Mouse (Mus musculus) layer of hippocampus, adult 2 months (tissue): ENCODE data around the gene Clpp. TPM values are rescaled to one million over a fixed set of nuclear protein-coding genes. Genes with fewer than 3 reads are reported as not detected.

Experiments used
- DNase-seq, 2 experiments: peaks; one replicate each; pipeline ENCODE4 v3.0.0; 2022; ENCODE audit warnings: low spot score in 2 of 2
- H3K27ac ChIP-seq: fragments of 200-600 bp; 2 replicates; pipeline ENCODE4 v1.8.1; 2022
- H3K4me3 ChIP-seq: fragments of 200-600 bp; 2 replicates; pipeline ENCODE4 v1.8.1; 2022; ENCODE audit warnings: mild to moderate bottlenecking
- CTCF ChIP-seq: fragments of 200-600 bp; conservative IDR thresholded peaks from 2 replicates; pipeline ENCODE4 v1.8.1; 2022; ENCODE audit warnings: antibody characterized with exemption, mild to moderate bottlenecking, moderate library complexity
- total RNA-seq, 2 experiments: library from RNA; stranded (reverse); gene quantifications; 2 replicates each; pipeline ENCODE4 v1.2.3; 2021

The Clpp gene
- total RNA-seq, 2 experiments from 2014 or later: 70.3 to 71.1 TPM

DNA sequence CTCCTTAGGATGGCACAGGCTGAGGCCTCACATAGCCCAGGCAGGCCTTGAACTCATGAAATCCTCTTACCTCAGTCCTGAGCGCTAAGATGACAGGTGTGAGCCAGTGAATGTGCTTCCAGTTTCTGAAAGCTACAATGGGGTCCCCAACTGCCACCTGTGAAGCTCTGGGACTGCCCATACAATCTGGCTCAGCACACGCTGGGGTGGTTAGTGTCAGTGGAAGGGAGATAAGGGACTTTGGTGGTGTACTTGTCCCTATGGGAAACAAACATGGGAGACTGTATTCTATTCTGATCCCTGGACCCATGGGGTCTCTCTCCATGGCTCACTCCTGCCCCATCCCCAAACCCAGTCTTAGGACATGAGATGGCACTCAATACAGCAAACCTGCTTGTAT, 29.6 kb downstream of the Clpp start:
- no peak for TF ChIP-seq CTCF
- no peak overlapping the region for H3K27ac ChIP-seq
- DNase-seq: no peak
- no peak overlapping the region for H3K4me3 ChIP-seq

GRCm38 (mm10) chr17:57020960-57021359, 30.9 kb downstream of the Clpp start:
- H3K27ac ChIP-seq: no peak overlapping the region
- no peak overlapping the region for H3K4me3 ChIP-seq
- no peak for DNase-seq
- no peak for TF ChIP-seq CTCF

- no peak for TF ChIP-seq CTCF
- no peak overlapping the region for H3K27ac ChIP-seq
- no peak for DNase-seq
Measured at GRCm38 (mm10) chr17:57027471-57027870, 37.4 kb downstream of the Clpp start.

GRCm38 (mm10) chr17:57029691-57030090, 39.6 kb downstream of the Clpp start:
- DNase-seq: no peak

More at GRCm38 (mm10) chr17:57027471-57027870, 37.4 kb downstream of the Clpp start:
- H3K4me3 ChIP-seq: no peak overlapping the region

GRCm38 (mm10) chr17:57030931-57031660, 41.0 kb downstream of the Clpp start, which contains the start of gene Khsrp:
Gene Khsrp (minus strand): TSS chr17:57031522.
- Histone ChIP-seq H3K27ac (peak within 1 kb of the TSS; percentile 92), H3K4me3 (peak within 1 kb of the TSS; percentile 73)
- no peak for TF ChIP-seq CTCF
- DNase-seq: peak in 1 of 2 experiments; percentile 50

More at GRCm38 (mm10) chr17:57029691-57030090, 39.6 kb downstream of the Clpp start:
- no peak for TF ChIP-seq CTCF
- peak overlapping the region; percentile 73 for H3K4me3 ChIP-seq
- no peak overlapping the region for H3K27ac ChIP-seq

- Histone ChIP-seq H3K4me3 (peak overlapping the region; percentile 60), H3K27ac (peak overlapping the region; percentile 91)
- 0 out of 2 replicates have a peak, but pooled peaks have one; percentile 30 for TF ChIP-seq CTCF
- peak; percentile 98 to 100 for DNase-seq
Measured at GRCm38 (mm10) chr17:57031661-57032420, 41.7 kb downstream of the Clpp start.

DNA sequence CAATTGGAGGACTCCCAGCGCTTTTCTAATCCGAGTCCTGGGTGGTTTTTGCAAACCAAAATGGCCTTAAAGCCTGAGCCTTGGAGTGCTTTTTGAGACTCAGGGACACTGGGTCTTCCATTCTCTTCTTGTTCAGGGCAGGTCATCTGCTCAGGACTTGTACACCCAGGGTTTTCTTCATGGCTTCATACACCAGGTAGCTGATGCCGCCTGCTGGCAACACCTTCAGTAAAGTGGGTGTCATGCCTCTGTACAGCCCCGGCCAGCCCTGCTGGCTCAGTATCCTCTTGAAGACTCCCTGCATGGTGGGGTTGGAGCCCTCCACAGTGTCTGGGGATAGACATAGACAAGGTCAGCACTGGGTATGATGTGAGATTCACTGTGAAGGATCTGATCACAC, 42.7 kb downstream of the Clpp start:
- no peak overlapping the region for H3K4me3 ChIP-seq
- peak overlapping the region; percentile 91; the same call in 1 of the 2 replicates for H3K27ac ChIP-seq
- no peak for DNase-seq
- no peak for TF ChIP-seq CTCF

DNA sequence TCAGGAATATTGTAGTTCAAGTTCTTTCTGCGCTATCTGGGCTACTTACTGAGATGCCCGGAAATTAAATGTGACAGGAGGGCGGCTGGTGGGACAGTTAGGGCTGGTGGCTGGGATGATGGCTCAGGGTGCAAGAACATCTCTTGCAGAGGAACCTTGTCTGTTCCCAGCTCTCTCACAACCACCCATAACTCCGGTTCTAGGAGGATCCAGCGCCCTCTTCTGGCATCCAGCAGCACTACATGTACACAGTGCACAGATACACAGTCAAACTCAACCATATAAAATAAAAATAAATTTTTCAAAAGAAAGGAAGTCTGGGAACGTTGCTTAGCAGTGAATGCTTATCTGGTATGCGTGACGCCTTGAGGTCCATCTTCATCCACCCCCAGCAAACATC, 48.9 kb downstream of the Clpp start:
- peak; percentile 52 for TF ChIP-seq CTCF
- no peak overlapping the region for H3K27ac ChIP-seq
- DNase-seq: no peak
- no peak overlapping the region for H3K4me3 ChIP-seq

DNA sequence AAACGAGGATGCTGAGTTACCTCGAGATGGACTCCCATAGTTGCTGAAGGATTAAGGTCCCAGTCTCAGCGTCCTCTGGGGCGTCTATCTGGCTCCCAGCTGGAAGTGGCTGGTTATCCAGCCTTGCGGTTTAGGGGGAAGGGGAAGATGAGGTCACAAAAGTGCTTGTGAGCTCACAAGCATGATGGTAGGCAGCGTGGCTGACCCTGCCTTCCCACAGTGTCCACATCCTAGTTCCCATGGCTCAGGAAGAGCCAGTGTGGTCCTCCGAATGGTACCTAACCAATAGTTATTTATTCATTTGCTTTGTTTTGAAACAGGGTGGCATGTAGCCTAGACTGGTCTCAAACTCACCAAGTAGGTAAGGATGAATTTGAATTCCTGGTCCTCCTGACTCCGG, 51.4 kb downstream of the Clpp start, which contains the start of gene Slc25a41:
Gene Slc25a41, minus strand, starts transcription at position 101 of the 400 bp plus-strand sequence.
- Histone ChIP-seq H3K27ac (no peak within 1 kb of the TSS), H3K4me3 (no peak within 1 kb of the TSS)
- TF ChIP-seq CTCF: no peak
- no peak for DNase-seq

Other genes starting within 250 kb of the Clpp start
- 1 to 10 TPM; 2.5 to 3.3 TPM for gene Nrtn, start 232.8 kb upstream of the Clpp start, total RNA-seq
- gene Dus3l, start 225.5 kb upstream of the Clpp start, total RNA-seq: 10 to 100 TPM; 73.9 to 74.4 TPM
- 1 to 10 TPM in 1 of 2 experiments, under 1 TPM in 1; 0.79 to 1.9 TPM for gene Prr22, start 220.1 kb upstream of the Clpp start, total RNA-seq
- gene Rfx2, start 159.3 kb upstream of the Clpp start, total RNA-seq: 1 to 10 TPM; 5.4 to 6.4 TPM
- gene Acsbg2, start 115.9 kb upstream of the Clpp start, total RNA-seq: not detected
- gene 1700061G19Rik, start 114.8 kb upstream of the Clpp start, total RNA-seq: under 1 TPM; 0.13 to 0.22 TPM
- gene Mllt1, start 54.9 kb upstream of the Clpp start, total RNA-seq: 10 to 100 TPM; 81.0 to 87.5 TPM
- gene Acer1, start 8.2 kb upstream of the Clpp start, total RNA-seq: not detected
- 10 to 100 TPM; 23.9 to 24.0 TPM for gene Alkbh7, start 7.0 kb downstream of the Clpp start, total RNA-seq
- gene Pspn, start 9.7 kb downstream of the Clpp start, total RNA-seq: not detected
- gene Gtf2f1, start 21.0 kb downstream of the Clpp start, total RNA-seq: 10 to 100 TPM; 61.2 to 63.2 TPM
- gene Gm17949, start 21.2 kb downstream of the Clpp start, total RNA-seq: under 1 TPM in 1 of 2 experiments, not detected in 1; 0.64 TPM
- gene Khsrp, start 41.2 kb downstream of the Clpp start, total RNA-seq: 100 to 1,000 TPM; 115 to 120 TPM
- not detected for gene Slc25a41, start 51.3 kb downstream of the Clpp start, total RNA-seq
- under 1 TPM in 1 of 2 experiments, not detected in 1; 0.64 TPM for gene Crb3, start 68.8 kb downstream of the Clpp start, total RNA-seq
- gene Slc25a23, start 69.6 kb downstream of the Clpp start, total RNA-seq: 100 to 1,000 TPM; 373 to 393 TPM
- gene Dennd1c, start 88.2 kb downstream of the Clpp start, total RNA-seq: 1 to 10 TPM; 1.4 to 2.0 TPM
- gene Tubb4a, start 97.5 kb downstream of the Clpp start, total RNA-seq: 100 to 1,000 TPM; 558 TPM
- gene Tnfsf9, start 115.0 kb downstream of the Clpp start, total RNA-seq: under 1 TPM; 0.37 to 0.38 TPM
- not detected for gene Cd70, start 159.5 kb downstream of the Clpp start, total RNA-seq
- gene Tnfsf14, start 203.9 kb downstream of the Clpp start, total RNA-seq: not detected
- gene C3, start 237.8 kb downstream of the Clpp start, total RNA-seq: under 1 TPM; 0.97 to 0.98 TPM